Mouse (Mus musculus) myocyte (in vitro differentiated cells): ENCODE measurements at regions not wholly inside any gene's neighbourhood (a gene's known extent, or its start where the extent isn't known, plus 50 kb on each side); places are given as distances from the start of the nearest gene placed in this dataset.

Source experiments
- CEBPB ChIP-seq: IDR thresholded peaks from 2 replicates; pipeline ENCODE4 v1.6.1; 2011; ENCODE audit warnings: mild to moderate bottlenecking, moderate library complexity; ENCODE audit not compliant: poor library complexity, insufficient read depth, severe bottlenecking
- E2F4 ChIP-seq: IDR thresholded peaks from one replicate; pipeline ENCODE4 v1.6.1; 2011; ENCODE audit warnings: mild to moderate bottlenecking, control low read depth, moderate library complexity; ENCODE audit not compliant: insufficient read depth
- MAX ChIP-seq: IDR thresholded peaks from one replicate; pipeline ENCODE4 v1.6.1; 2011; ENCODE audit warnings: low read depth, mild to moderate bottlenecking, control low read depth
- MYOD1 ChIP-seq, 3 experiments: IDR thresholded peaks; one replicate each; pipeline ENCODE4 v1.6.1; 2011; ENCODE audit warnings: control low read depth in 2 of 3, low read depth in 2 of 3, mild to moderate bottlenecking in 2 of 3, moderate library complexity in 1 of 3; ENCODE audit not compliant: insufficient read length in 2 of 3, control insufficient read depth in 1 of 3
- POLR2A ChIP-seq: IDR thresholded peaks from one replicate; pipeline ENCODE4 v1.6.1; 2011; ENCODE audit warnings: low read depth, mild to moderate bottlenecking, control low read depth, moderate library complexity; ENCODE audit not compliant: insufficient read length
- REST ChIP-seq: IDR thresholded peaks from one replicate; pipeline ENCODE4 v1.6.1; 2011; ENCODE audit warnings: mild to moderate bottlenecking, control low read depth, moderate library complexity; ENCODE audit not compliant: insufficient read depth, insufficient read length
- TCF12 ChIP-seq: IDR thresholded peaks from one replicate; pipeline ENCODE4 v1.6.1; 2011; ENCODE audit warnings: mild to moderate bottlenecking, control low read depth; ENCODE audit not compliant: poor library complexity, insufficient read depth, severe bottlenecking
- TCF3 ChIP-seq: IDR thresholded peaks from one replicate; pipeline ENCODE4 v1.6.1; 2011; ENCODE audit warnings: low read depth, control low read depth; ENCODE audit not compliant: insufficient read length
- USF1 ChIP-seq: IDR thresholded peaks from one replicate; pipeline ENCODE4 v1.6.1; 2011; ENCODE audit warnings: low read depth, mild to moderate bottlenecking, control low read depth, moderate library complexity

- TF ChIP-seq TCF3: no peak
- no peak for TF ChIP-seq E2F4
- TF ChIP-seq POLR2A: no peak
- no peak for TF ChIP-seq TCF12
- TF ChIP-seq CEBPB: no peak
- no peak for TF ChIP-seq MYOD1 (IDR thresholded peaks at IDR 0.05; ENCODE audit: control insufficient read depth in 1 of 3, insufficient read length in 2 of 3, low read depth in 2 of 3)
- TF ChIP-seq MAX: no peak
- TF ChIP-seq USF1: no peak
- TF ChIP-seq REST: no peak
Measured at GRCm38 (mm10) chr2:70898396-70898795, 72.9 kb upstream of the Tlk1 start.
